Mouse (Mus musculus) layer of hippocampus, adult 18-20 months (tissue): ENCODE measurements around the gene 9330161L09Rik. TPM values are rescaled to one million over a fixed set of nuclear protein-coding genes. Genes with fewer than 3 reads are reported as not detected.

Experiments
- total RNA-seq, 2 experiments: library from RNA; stranded (reverse); gene quantifications; 2 replicates each; pipeline ENCODE4 v1.2.3; 2021

The 9330161L09Rik gene
- total RNA-seq, 2 experiments from 2014 or later = 2.6 to 2.8 TPM

Other genes starting within 250 kb of the 9330161L09Rik start
- gene Prima1, start 165.7 kb downstream of the 9330161L09Rik start, total RNA-seq = 1 to 10 TPM; 2.8 to 3.9 TPM
- 1 to 10 TPM in 1 of 2 experiments, under 1 TPM in 1; 0.96 to 1.5 TPM for gene Fam181a, start 96.8 kb downstream of the 9330161L09Rik start, total RNA-seq
- 1 to 10 TPM; 1.8 to 2.1 TPM for gene Asb2, start 51.8 kb downstream of the 9330161L09Rik start, total RNA-seq
- 10 to 100 TPM; 48.0 to 51.3 TPM for gene Otub2, start 19.1 kb downstream of the 9330161L09Rik start, total RNA-seq
- 100 to 1,000 TPM; 247 to 250 TPM for gene Ddx24, start 18.0 kb upstream of the 9330161L09Rik start, total RNA-seq
- 100 to 1,000 TPM; 119 to 120 TPM for gene Ifi27, start 26.4 kb upstream of the 9330161L09Rik start, total RNA-seq
- 1 to 10 TPM; 1.6 to 1.7 TPM for gene Ifi27l2a, start 35.9 kb upstream of the 9330161L09Rik start, total RNA-seq
- gene Ifi27l2b, start 49.4 kb upstream of the 9330161L09Rik start, total RNA-seq = not detected
- gene Ppp4r4, start 124.5 kb upstream of the 9330161L09Rik start, total RNA-seq = 10 to 100 TPM; 44.6 to 50.3 TPM
- not detected for gene Serpina10, start 223.6 kb upstream of the 9330161L09Rik start, total RNA-seq
- not detected for gene Serpina6, start 249.4 kb upstream of the 9330161L09Rik start, total RNA-seq